Mouse (Mus musculus): ENCODE results near the gene Gm7879. TPM values are rescaled to one million over a fixed set of nuclear protein-coding genes. Genes with fewer than 3 reads are reported as not detected.

Gm7879 gene
- 0.42 and 0.49 TPM in 2 replicates for polyA plus RNA-seq (2012; rRNA removed)

DNA sequence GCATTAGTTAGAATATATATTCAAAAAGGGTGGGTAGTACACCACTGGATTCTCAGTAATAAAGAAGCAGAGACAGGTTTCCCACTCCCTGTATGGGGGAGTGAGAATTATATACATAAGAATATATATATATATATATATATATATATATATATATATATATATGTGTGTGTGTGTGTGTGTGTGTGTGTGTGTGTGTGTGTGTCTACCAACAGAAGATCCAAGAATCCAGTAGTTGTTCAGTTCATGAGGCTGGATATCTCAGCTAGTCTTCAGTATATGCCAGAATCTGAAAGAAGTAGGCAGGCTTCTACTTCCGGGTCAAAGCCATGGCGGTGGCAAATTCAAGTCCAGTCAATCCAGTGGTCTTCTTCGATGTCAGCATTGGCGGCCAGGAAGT is at the start of gene Gm7879:
Gene Gm7879 (plus strand): TSS at position 301 of the 400 bp plus-strand sequence.

DNA sequence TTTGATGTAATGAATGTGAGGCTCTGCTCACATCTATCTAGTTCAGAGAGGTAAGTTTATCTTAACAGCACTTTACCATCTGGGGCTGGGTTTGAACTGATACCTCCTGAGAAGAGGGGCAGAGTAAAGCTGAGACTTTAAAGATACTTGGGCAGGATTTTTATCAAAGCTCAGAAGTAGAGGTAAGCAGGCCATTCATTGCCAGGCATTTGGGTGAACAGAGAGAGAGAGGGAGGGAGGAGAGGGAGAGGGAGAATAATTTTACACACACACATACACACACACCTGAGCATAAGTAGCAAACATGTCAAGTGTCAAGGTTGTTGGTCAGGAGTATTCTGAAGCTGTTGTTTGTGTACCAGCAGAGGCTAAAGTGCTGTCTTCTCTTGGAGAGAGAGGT is 44.7 kb upstream of the Gm7879 start, which contains the start of gene Cd38:
Gene Cd38 (plus strand): TSS at position 301 of the 400 bp plus-strand sequence.

Other genes starting within 250 kb of the Gm7879 start
- gene Bst1, start 94.3 kb upstream of the Gm7879 start, polyA plus RNA-seq (2012; rRNA removed) = 0.47 and 0.82 TPM in 2 replicates
- 13.2 and 14.9 TPM in 2 replicates for gene Fbxl5, start 91.5 kb upstream of the Gm7879 start, polyA plus RNA-seq (2012; rRNA removed)
- gene Cd38, start 44.6 kb upstream of the Gm7879 start, polyA plus RNA-seq (2012; rRNA removed) = 43.6 and 71.8 TPM in 2 replicates
- 36.3 and 43.2 TPM in 2 replicates for gene Fgfbp1, start 68.6 kb downstream of the Gm7879 start, polyA plus RNA-seq (2012; rRNA removed)
- gene Prom1, start 188.9 kb downstream of the Gm7879 start, polyA plus RNA-seq (2012; rRNA removed) = 30.5 and 31.2 TPM in 2 replicates